Mouse (Mus musculus): ENCODE measurements around the gene Eftud2. TPM values are rescaled to one million over a fixed set of nuclear protein-coding genes. Genes with fewer than 3 reads are reported as not detected.
A peak's percentile ranks its signal among the peaks of the same experiment; 100 is the strongest.

Gene Eftud2
- total and polyA plus RNA-seq, 2 experiments from 2014 or later: 70.8 to 104 TPM

DNA sequence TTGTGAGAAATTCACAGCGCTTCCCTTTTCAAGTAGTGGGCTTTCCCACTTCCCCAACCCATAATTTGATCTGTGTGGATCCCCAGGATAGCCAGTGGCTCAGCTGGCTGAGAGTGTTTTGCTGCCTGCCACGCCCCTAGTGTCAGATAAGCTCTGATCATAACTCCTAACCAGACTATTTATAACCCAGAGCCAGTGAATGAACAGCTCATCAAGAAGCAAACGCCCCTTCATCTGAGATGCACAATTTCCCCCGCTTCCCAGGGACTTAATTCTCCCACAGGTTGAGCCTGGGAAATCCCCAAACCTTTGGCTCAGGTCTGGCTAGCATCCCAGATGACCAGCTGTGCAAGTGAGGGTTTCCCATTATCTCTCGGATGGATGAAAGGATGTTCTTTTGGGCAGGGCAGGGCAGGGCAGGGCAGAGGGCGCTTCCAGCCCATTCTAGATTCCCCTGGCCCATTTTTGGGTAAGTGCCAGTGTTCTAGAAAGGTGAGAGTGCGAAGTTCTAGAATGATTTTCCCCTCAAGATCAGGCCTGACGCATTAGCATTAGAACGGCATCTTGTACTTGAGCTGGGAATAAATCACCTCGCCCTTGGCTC lies 3.9 kb upstream of the Eftud2 start, which contains the start of gene Fam187a:
Gene Fam187a (plus strand): TSS at position 554 of the 604 bp plus-strand sequence.
- no peak for TF ChIP-seq CTCF (IDR thresholded peaks at IDR 0.05; ENCODE audit: low read depth)
- H3K27ac ChIP-seq: no peak within 1 kb of the TSS
- no peaks in the 10 kb centered on the region for H3K36me3 ChIP-seq (ENCODE audit: insufficient read depth, low read length)
- H3K4me3 ChIP-seq (ENCODE audit: low read length): no peak within 1 kb of the TSS
- DNase-seq (ENCODE audit: low spot score) (no peak), ATAC-seq (no peak)
- H3K9me3 ChIP-seq (ENCODE audit: low read length): no peaks in the 10 kb centered on the region
- H3K4me1 ChIP-seq (ENCODE audit: insufficient read depth, low read length): peaks cover 6% of the 10 kb centered on the region; the same call in 1 of the 2 replicates
- no peak within 1 kb of the TSS for H3K4me2 ChIP-seq (ENCODE audit: low read depth, low read length)
- H3K9ac ChIP-seq (replicated peaks; ENCODE audit: low read length): no peak within 1 kb of the TSS
- WGBS: 59% methylated on average over 10 of the region's 10 CpGs
- H3K27me3 ChIP-seq (ENCODE audit: insufficient read depth, low read length): no peaks in the 10 kb centered on the region

DNA sequence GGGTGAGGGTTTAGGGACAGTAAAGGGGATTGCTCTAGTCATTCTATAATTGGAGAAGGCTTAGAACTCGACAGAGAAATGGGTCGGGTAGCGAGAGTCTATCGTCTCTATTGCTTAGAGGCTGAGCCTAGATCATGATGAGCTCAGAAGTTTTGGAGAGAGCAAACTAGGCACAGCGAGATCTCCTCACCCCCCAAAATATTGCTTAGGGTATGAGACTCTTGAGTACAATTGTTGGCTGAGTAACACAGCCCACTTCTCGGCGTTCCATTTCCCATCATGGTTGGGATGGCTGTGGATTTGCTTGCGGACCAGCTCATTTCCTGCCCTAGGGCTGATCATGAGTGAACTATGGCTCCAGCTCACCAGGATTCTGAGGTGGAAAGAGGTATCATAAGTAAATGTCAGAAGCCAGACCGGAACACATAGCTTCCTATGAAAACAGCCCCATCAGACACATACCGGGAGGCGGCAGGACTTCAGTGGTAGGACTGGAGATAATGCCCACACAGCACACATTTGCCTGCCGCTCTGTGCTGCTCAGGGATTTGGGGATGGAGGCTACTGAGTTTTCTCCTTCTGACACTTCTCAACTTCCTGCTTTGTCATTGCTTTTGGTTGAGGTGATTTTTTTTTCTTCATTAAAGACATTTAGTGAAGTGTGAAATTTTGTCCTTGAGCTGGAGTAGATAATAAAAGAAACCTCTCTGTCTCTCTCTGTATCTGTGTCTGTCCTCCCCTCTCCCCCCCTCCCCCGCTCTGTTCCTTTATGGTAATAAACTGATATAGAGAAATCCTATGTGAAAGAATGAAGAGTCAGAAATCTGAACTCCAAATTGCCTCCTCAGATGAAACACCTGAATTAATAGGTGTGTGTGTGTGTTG lies 771 bp upstream of the Eftud2 start:
- peak overlapping the region; percentile 78 for H3K9ac ChIP-seq (replicated peaks; ENCODE audit: low read length)
- peak overlapping the region; percentile 82 for H3K4me2 ChIP-seq (ENCODE audit: low read depth, low read length)
- 14% methylated on average over 13 of the region's 13 CpGs for WGBS
- H3K36me3 ChIP-seq (ENCODE audit: insufficient read depth, low read length): 0 out of 2 replicates have a peak, but pooled peaks cover 6% of the 10 kb centered on the region
- H3K4me3 ChIP-seq (ENCODE audit: low read length): peak overlapping the region; percentile 71
- H3K9me3 ChIP-seq (ENCODE audit: low read length): no peaks in the 10 kb centered on the region
- no peaks in the 10 kb centered on the region for H3K27me3 ChIP-seq (ENCODE audit: insufficient read depth, low read length)
- no peak for TF ChIP-seq CTCF (IDR thresholded peaks at IDR 0.05; ENCODE audit: low read depth)
- ATAC-seq (peak; percentile 69), DNase-seq (ENCODE audit: low spot score) (peak; percentile 8)
- peak overlapping the region; percentile 93 for H3K27ac ChIP-seq
- H3K4me1 ChIP-seq (ENCODE audit: insufficient read depth, low read length): peaks cover 6% of the 10 kb centered on the region; the same call in 1 of the 2 replicates

DNA sequence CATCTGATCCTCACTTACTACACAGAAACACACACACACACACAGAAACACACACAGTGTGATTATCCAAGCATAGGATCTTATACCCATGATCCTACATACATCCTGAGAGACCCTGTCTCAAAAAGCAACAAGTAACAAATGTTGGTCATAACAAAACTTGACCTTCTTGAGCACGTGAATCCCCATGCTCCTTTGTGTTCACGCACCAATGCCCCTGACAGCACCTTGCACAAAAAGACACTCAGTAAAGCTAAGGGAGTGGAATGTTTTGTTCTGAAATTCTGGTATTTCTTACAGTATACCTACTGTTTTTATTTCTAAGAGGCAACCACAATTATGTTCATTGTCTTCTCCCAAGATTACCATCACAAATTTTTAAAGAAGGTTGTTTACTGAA lies 1.2 kb downstream of the Eftud2 start:
- Histone ChIP-seq H3K27ac (no peak overlapping the region), H3K4me3 (ENCODE audit: low read length) (peak overlapping the region; percentile 71), H3K4me2 (ENCODE audit: low read depth, low read length) (peak overlapping the region; percentile 82), H3K4me1 (ENCODE audit: insufficient read depth, low read length) (peaks cover 6% of the 10 kb centered on the region; the same call in 1 of the 2 replicates), H3K27me3 (ENCODE audit: insufficient read depth, low read length) (no peaks in the 10 kb centered on the region), H3K9ac (replicated peaks; ENCODE audit: low read length) (no peak overlapping the region; the same call in 1 of the 2 replicates), H3K36me3 (ENCODE audit: insufficient read depth, low read length) (peaks cover 17% of the 10 kb centered on the region; the same call in 1 of the 2 replicates), H3K9me3 (ENCODE audit: low read length) (no peaks in the 10 kb centered on the region)
- no peak for TF ChIP-seq CTCF (IDR thresholded peaks at IDR 0.05; ENCODE audit: low read depth)
- no peak for DNase-seq (ENCODE audit: low spot score)
- 50% methylated on average over 2 of the region's 2 CpGs for WGBS
- no peak for ATAC-seq

DNA sequence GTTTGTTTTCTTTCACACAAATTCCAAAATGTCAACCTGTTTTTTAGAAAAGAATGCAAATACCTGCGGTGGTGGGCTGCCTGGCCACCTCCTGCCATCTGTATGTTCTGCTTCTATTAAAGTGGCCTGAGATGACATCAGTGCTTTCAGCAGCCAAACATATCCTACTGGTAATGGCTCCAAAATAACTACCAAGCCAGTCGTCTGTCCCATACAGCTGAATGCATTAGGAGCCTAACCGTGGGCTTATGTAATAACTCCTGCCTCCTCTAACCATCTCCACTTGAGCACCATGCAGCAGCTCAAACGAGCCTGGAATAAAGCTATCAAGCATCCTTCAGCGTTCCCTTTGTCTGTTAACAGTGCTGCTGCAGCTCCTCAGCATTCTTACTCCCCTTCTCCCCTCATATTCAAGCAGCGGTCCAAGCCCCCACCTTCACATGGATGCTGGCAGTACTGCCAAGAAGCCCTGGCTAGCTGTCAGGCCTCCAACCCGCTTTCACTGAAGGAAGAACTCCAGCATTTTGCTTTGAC lies 5.9 kb downstream of the Eftud2 start:
- H3K9me3 ChIP-seq (ENCODE audit: low read length): no peaks in the 10 kb centered on the region
- no peak overlapping the region for H3K4me3 ChIP-seq (ENCODE audit: low read length)
- no peak overlapping the region for H3K9ac ChIP-seq (replicated peaks; ENCODE audit: low read length)
- TF ChIP-seq CTCF (IDR thresholded peaks at IDR 0.05; ENCODE audit: low read depth): no peak
- WGBS: 81% methylated on average over 7 of the region's 7 CpGs
- no peak overlapping the region for H3K27ac ChIP-seq
- DNase-seq (ENCODE audit: low spot score) (no peak), ATAC-seq (no peak)
- no peaks in the 10 kb centered on the region for H3K27me3 ChIP-seq (ENCODE audit: insufficient read depth, low read length)
- peaks cover 37% of the 10 kb centered on the region for H3K36me3 ChIP-seq (ENCODE audit: insufficient read depth, low read length)
- H3K4me2 ChIP-seq (ENCODE audit: low read depth, low read length): no peak overlapping the region
- no peaks in the 10 kb centered on the region for H3K4me1 ChIP-seq (ENCODE audit: insufficient read depth, low read length)

DNA sequence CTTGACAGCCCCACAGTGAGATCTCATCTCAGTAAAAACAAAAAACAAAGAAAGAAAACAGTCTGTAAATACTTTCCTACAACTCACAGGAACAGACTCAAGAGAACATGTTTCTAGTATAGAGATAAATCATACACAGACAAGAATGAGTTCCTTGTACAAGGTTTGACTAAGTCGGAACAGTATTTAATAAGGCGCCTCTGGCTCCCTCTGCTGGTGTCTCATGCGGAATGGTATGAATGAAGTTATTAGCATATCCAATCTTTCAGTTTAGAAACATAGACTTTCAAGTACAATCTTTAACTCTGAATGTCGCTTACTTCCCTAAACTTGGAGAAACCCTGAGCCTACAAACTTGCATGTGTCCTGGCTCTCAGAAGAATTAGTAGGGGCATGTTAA lies 16.5 kb downstream of the Eftud2 start:
- Histone ChIP-seq H3K4me3 (ENCODE audit: low read length) (no peak overlapping the region), H3K9ac (replicated peaks; ENCODE audit: low read length) (no peak overlapping the region), H3K9me3 (ENCODE audit: low read length) (no peaks in the 10 kb centered on the region), H3K27me3 (ENCODE audit: insufficient read depth, low read length) (no peaks in the 10 kb centered on the region), H3K4me1 (ENCODE audit: insufficient read depth, low read length) (no peaks in the 10 kb centered on the region), H3K36me3 (ENCODE audit: insufficient read depth, low read length) (peaks cover 32% of the 10 kb centered on the region), H3K4me2 (ENCODE audit: low read depth, low read length) (no peak overlapping the region), H3K27ac (no peak overlapping the region)
- 30% methylated on average over 4 of the region's 4 CpGs for WGBS
- ATAC-seq (no peak), DNase-seq (ENCODE audit: low spot score) (peak; percentile 92)
- TF ChIP-seq CTCF (IDR thresholded peaks at IDR 0.05; ENCODE audit: low read depth): peak; percentile 77

DNA sequence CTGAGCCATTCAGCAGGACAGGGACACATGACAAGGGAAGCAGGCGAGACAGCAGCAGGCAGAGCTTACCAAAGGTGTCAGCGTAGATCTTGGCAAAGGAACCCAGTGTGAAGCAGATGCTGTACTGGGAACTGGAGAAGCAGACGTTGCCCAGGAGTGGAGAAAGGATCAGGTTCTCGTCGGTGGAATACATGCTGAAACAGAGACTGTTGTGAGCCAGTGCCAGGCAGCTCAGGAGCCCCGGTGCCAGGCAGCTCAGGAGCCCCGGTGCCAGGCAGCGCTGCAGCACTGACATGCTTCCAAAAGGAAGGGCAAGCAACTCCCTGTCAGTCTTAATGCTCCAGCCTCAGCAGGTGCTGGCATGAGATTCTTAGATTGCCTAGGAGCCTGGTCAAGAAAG lies 20.9 kb downstream of the Eftud2 start:
- ATAC-seq: peak; percentile 59; the same call in 1 of the 2 replicates
- Histone ChIP-seq H3K4me3 (ENCODE audit: low read length) (no peak overlapping the region), H3K4me2 (ENCODE audit: low read depth, low read length) (no peak overlapping the region), H3K9ac (replicated peaks; ENCODE audit: low read length) (no peak overlapping the region), H3K4me1 (ENCODE audit: insufficient read depth, low read length) (no peaks in the 10 kb centered on the region), H3K36me3 (ENCODE audit: insufficient read depth, low read length) (peaks cover 35% of the 10 kb centered on the region), H3K9me3 (ENCODE audit: low read length) (no peaks in the 10 kb centered on the region), H3K27ac (no peak overlapping the region), H3K27me3 (ENCODE audit: insufficient read depth, low read length) (no peaks in the 10 kb centered on the region)
- DNase-seq (ENCODE audit: low spot score): peak; percentile 57
- WGBS: 57% methylated on average over 8 of the region's 8 CpGs
- TF ChIP-seq CTCF (IDR thresholded peaks at IDR 0.05; ENCODE audit: low read depth): no peak
